Comparison of ENCODE assay signal across 8 mouse cellular contexts in genomic region chr11:69876867-69877266, GRCm38 (mm10). TPM values are rescaled to one million over a fixed set of nuclear protein-coding genes. Genes with fewer than 3 reads are reported as not detected.
DNase-seq lines count a peak whose midpoint lies in the region; ATAC-seq lines count a peak whose summit lies in the region.

No protein-coding gene starts in this region.

- H3K4me1 ChIP-seq in hindbrain, embryonic 15.5 days (replicated peaks), result peaks cover 24% of the 10 kb centered on the region; the same call in 1 of the 2 replicates

- ATAC-seq in hindbrain, embryonic 15.5 days (ENCODE audit: low FRiP score, low read depth), result no peak
- ATAC-seq in megakaryocyte progenitor cell, adult 5-6 weeks (replicated peaks; ENCODE audit: poor library complexity), result peak; percentile 75

- DNase-seq in R1 (ENCODE audit: low read depth, low spot score), result peak; percentile 94
- peak; percentile 89 to 92 for DNase-seq in cerebellum, postnatal 25 days
- DNase-seq in frontal cortex, postnatal 36 days (ENCODE audit: low spot score in 2 of 2), result peak; percentile 71 to 72
- peak; percentile 43 to 53 for DNase-seq in left cerebral cortex, adult 8-10 months (ENCODE audit: low spot score in 2 of 2)
- DNase-seq in right cerebral cortex, postnatal 10 days (ENCODE audit: low spot score in 2 of 2), result peak; percentile 79 to 87
- peak; percentile 87 for DNase-seq in urinary bladder, postnatal 25 days (ENCODE audit: low spot score)

- H3K9ac ChIP-seq in hindbrain, embryonic 15.5 days, result no peak overlapping the region

- 3% methylated on average over 12 of the region's 12 CpGs for WGBS in hindbrain, embryonic 15.5 days

- H3K9me3 ChIP-seq in hindbrain, embryonic 15.5 days, result no peaks in the 10 kb centered on the region

- H3K4me2 ChIP-seq in hindbrain, embryonic 15.5 days, result peak overlapping the region; percentile 29

- H3K36me3 ChIP-seq in hindbrain, embryonic 15.5 days, result no peaks in the 10 kb centered on the region

- H3K27me3 ChIP-seq in hindbrain, embryonic 15.5 days, result peaks cover 6% of the 10 kb centered on the region; the same call in 1 of the 2 replicates

- H3K27ac ChIP-seq in hindbrain, embryonic 15.5 days (replicated peaks), result no peak overlapping the region

- H3K4me3 ChIP-seq in hindbrain, embryonic 15.5 days, result no peak overlapping the region

RNA-seq across cellular contexts. Expression of gene Tmem95, which starts 1.0 kb away (rescaled TPM):
- not detected in 2 replicates for polyA plus RNA-seq in hindbrain, embryonic 15.5 days (2015; fragmentation: Nextera tagmentation; extraction: Ambion mirVana)
- total RNA-seq in left cerebral cortex, adult 8-10 months (2022), result not detected
- total RNA-seq in megakaryocyte progenitor cell, adult 5-6 weeks (2015), result not detected in 2 replicates
- not detected in 2 replicates for total RNA-seq in megakaryocyte progenitor cell, adult 5-6 weeks (2017)

RNA-seq across cellular contexts. Expression of gene Kctd11, which starts 4.3 kb away (rescaled TPM):
- 2.0 and 2.4 TPM in 2 replicates for polyA plus RNA-seq in hindbrain, embryonic 15.5 days (2015; fragmentation: Nextera tagmentation; extraction: Ambion mirVana)
- 1 to 10 TPM; 1.0 to 2.0 (median 1.2) TPM for total RNA-seq in left cerebral cortex, adult 8-10 months (2022)
- total RNA-seq in megakaryocyte progenitor cell, adult 5-6 weeks (2015), result 1.1 and 2.3 TPM in 2 replicates
- 0.88 and 1.9 TPM in 2 replicates for total RNA-seq in megakaryocyte progenitor cell, adult 5-6 weeks (2017)

RNA-seq across cellular contexts. Expression of gene Tnk1, which starts 18.3 kb away (rescaled TPM):
- polyA plus RNA-seq in hindbrain, embryonic 15.5 days (2015; fragmentation: Nextera tagmentation; extraction: Ambion mirVana), result 0.10 and 0.12 TPM in 2 replicates
- under 1 TPM in 3 of 4 experiments, not detected in 1; 0.26 to 0.46 (median 0.30) TPM for total RNA-seq in left cerebral cortex, adult 8-10 months (2022)
- total RNA-seq in megakaryocyte progenitor cell, adult 5-6 weeks (2015), result 0.32 TPM in 1 of 2 replicates, not detected in the other
- total RNA-seq in megakaryocyte progenitor cell, adult 5-6 weeks (2017), result 0.54 TPM in 1 of 2 replicates, not detected in the other

RNA-seq across cellular contexts. Expression of gene Acap1, which starts 18.5 kb away (rescaled TPM):
- polyA plus RNA-seq in hindbrain, embryonic 15.5 days (2015; fragmentation: Nextera tagmentation; extraction: Ambion mirVana), result 0.52 and 0.58 TPM in 2 replicates
- total RNA-seq in left cerebral cortex, adult 8-10 months (2022), result not detected
- 23.6 and 24.7 TPM in 2 replicates for total RNA-seq in megakaryocyte progenitor cell, adult 5-6 weeks (2015)
- total RNA-seq in megakaryocyte progenitor cell, adult 5-6 weeks (2017), result 59.2 and 67.5 TPM in 2 replicates

RNA-seq across cellular contexts. Expression of gene 2810408A11Rik, which starts 23.9 kb away (rescaled TPM):
- 8.8 TPM in 2 replicates for polyA plus RNA-seq in hindbrain, embryonic 15.5 days (2015; fragmentation: Nextera tagmentation; extraction: Ambion mirVana)
- 1 to 10 TPM in 1 of 4 experiments, under 1 TPM in 3; 0.39 to 1.1 (median 0.56) TPM for total RNA-seq in left cerebral cortex, adult 8-10 months (2022)
- 1.9 and 3.0 TPM in 2 replicates for total RNA-seq in megakaryocyte progenitor cell, adult 5-6 weeks (2015)
- total RNA-seq in megakaryocyte progenitor cell, adult 5-6 weeks (2017), result 1.7 and 6.6 TPM in 2 replicates
